Mouse (Mus musculus) heart, adult 2 months (tissue): ENCODE measurements around the gene Mef2c.

Experiments used
- CTCF ChIP-seq: fragments of 200-600 bp; IDR thresholded peaks from 2 replicates; pipeline ENCODE4 v1.8.1; 2022; ENCODE audit warnings: antibody characterized with exemption, mild to moderate bottlenecking, moderate library complexity
- EP300 ChIP-seq: fragments of 200-500 bp; IDR thresholded peaks from 2 replicates; pipeline ENCODE4 v1.6.1; 2011; ENCODE audit warnings: low read depth, low read length, control low read depth; ENCODE audit not compliant: insufficient read depth

DNA sequence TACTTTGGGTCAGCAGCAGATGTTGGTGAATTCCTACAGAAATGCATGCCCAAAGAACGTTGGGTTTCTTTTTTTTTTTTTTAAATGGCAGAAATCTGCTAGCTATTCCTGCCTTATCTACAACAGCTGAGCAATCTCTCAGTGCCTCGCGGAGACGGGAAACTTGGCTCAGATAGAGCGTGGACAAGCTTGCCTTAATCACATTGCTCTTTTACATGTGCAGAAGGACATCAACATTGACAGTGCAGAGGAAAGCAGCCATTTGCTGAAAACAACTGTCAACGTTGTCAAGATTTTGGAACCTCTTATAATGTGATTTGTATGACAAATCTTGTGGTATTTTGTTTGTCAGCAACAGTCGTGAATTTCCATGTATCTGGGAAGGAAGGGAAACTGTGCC, 22.5 kb upstream of the Mef2c start:
- TF ChIP-seq CTCF (no peak), EP300 (no peak)
